In the genomic region with DNA sequence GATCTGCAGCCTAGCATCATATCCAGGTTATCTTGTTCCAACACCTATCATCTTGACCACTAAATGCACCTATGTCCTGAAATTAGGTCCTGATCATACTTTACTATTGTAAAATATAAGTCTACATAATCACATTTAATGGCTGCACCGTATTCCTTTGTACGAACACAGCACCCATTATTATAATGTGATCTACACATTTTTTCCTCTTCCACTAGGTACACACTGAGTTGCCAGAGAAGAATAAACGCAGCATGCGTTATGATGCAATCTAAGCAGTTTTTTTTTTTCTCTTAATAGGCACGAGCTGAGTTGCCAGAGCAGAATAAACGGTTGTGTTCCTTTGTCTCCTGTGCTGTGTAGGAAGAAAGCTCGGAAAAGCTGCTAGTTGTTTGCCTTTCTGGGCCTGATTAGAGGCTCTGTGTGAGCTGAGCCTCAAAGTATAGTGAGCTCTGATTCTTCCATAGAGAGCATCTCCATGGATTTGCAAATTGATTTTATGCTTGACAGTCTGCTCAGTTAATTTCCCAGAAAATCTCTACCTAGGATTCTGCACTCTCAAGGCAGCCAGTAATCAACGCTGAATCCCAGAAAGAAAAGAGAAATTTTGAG, we compare ENCODE assay signal across 15 mouse cellular contexts. TPM values are rescaled to one million over a fixed set of nuclear protein-coding genes. Genes with fewer than 3 reads are reported as not detected.
DNase-seq lines count a peak whose midpoint lies in the region; ATAC-seq and TF ChIP-seq lines count a peak whose summit lies in the region.
"Had no signal": no experiment of that assay in that cellular context is flagged by ENCODE, and none has a peak within 500 bp of the region (broad histone marks: within the 10 kb centered on the region; RNA-seq: fewer than 3 reads in every experiment).

No protein-coding gene starts in this region.

- H3K4me3 ChIP-seq in layer of hippocampus, adult 2 months, result no peak overlapping the region
- H3K4me3 ChIP-seq in forebrain, embryonic 15.5 days, result no peak overlapping the region
- no peak overlapping the region; the same call in 1 of the 2 replicates for H3K4me3 ChIP-seq in midbrain, embryonic 10.5 days
- H3K4me3 ChIP-seq in neural tube, embryonic 15.5 days (replicated peaks), result no peak overlapping the region
- H3K4me3 ChIP-seq: heart, adult 2 months; kidney, embryonic 15.5 days; limb, embryonic 12.5 days; megakaryocyte, embryonic 14.5 days had no signal

- peaks cover 10% of the 10 kb centered on the region; the same call in 1 of the 2 replicates for H3K4me1 ChIP-seq in forebrain, embryonic 15.5 days
- H3K4me1 ChIP-seq in midbrain, embryonic 10.5 days, result peaks cover 16% of the 10 kb centered on the region
- peaks cover 4% of the 10 kb centered on the region for H3K4me1 ChIP-seq in neural tube, embryonic 15.5 days
- H3K4me1 ChIP-seq: kidney, embryonic 15.5 days; limb, embryonic 12.5 days; megakaryocyte, embryonic 14.5 days had no signal

- peak overlapping the region; percentile 15; the same call in 1 of the 2 replicates for H3K4me2 ChIP-seq in forebrain, embryonic 15.5 days (replicated peaks)
- H3K4me2 ChIP-seq in neural tube, embryonic 15.5 days, result no peak overlapping the region
- H3K4me2 ChIP-seq: kidney, embryonic 15.5 days; limb, embryonic 12.5 days had no signal

- H3K27ac ChIP-seq in layer of hippocampus, adult 2 months, result 0 out of 2 replicates have a peak overlapping the region, but pooled peaks have one; percentile 43
- H3K27ac ChIP-seq in forebrain, embryonic 15.5 days (replicated peaks), result peak overlapping the region; percentile 77
- H3K27ac ChIP-seq in midbrain, embryonic 10.5 days (replicated peaks), result peak overlapping the region; percentile 76
- H3K27ac ChIP-seq in neural tube, embryonic 15.5 days (replicated peaks), result peak overlapping the region; percentile 75
- H3K27ac ChIP-seq: heart, adult 2 months; kidney, embryonic 15.5 days; limb, embryonic 12.5 days; stomach, postnatal 0 days had no signal

- H3K9me3 ChIP-seq in forebrain, embryonic 15.5 days, result no peaks in the 10 kb centered on the region
- H3K9me3 ChIP-seq in midbrain, embryonic 10.5 days (replicated peaks), result no peaks in the 10 kb centered on the region
- H3K9me3 ChIP-seq in neural tube, embryonic 15.5 days (replicated peaks), result no peaks in the 10 kb centered on the region
- H3K9me3 ChIP-seq: kidney, embryonic 15.5 days; limb, embryonic 12.5 days; megakaryocyte, embryonic 14.5 days had no signal

- no peak overlapping the region for H3K9ac ChIP-seq in forebrain, embryonic 15.5 days (replicated peaks)
- no peak overlapping the region for H3K9ac ChIP-seq in neural tube, embryonic 15.5 days (replicated peaks)
- H3K9ac ChIP-seq: kidney, embryonic 15.5 days; limb, embryonic 12.5 days; liver, postnatal 0 days had no signal

- peak; percentile 71; the same call in 1 of the 2 replicates for ATAC-seq in forebrain, embryonic 15.5 days (replicated peaks)
- ATAC-seq in neural tube, embryonic 15.5 days (ENCODE audit: low FRiP score), result peak; percentile 84
- ATAC-seq: liver, postnatal 0 days had no signal

- H3K27me3 ChIP-seq in forebrain, embryonic 15.5 days, result no peaks in the 10 kb centered on the region
- H3K27me3 ChIP-seq in midbrain, embryonic 10.5 days (ENCODE audit: low read depth, poor library complexity, severe bottlenecking), result peaks cover 78% of the 10 kb centered on the region
- H3K27me3 ChIP-seq in neural tube, embryonic 15.5 days (replicated peaks), result no peaks in the 10 kb centered on the region

- WGBS in forebrain, embryonic 15.5 days, result 24% methylated on average over 8 of the region's 8 CpGs
- WGBS in midbrain, embryonic 10.5 days, result 42% methylated on average over 8 of the region's 8 CpGs
- 32% methylated on average over 8 of the region's 8 CpGs for WGBS in neural tube, embryonic 15.5 days

- H3K36me3 ChIP-seq in forebrain, embryonic 15.5 days, result no peaks in the 10 kb centered on the region
- no peaks in the 10 kb centered on the region for H3K36me3 ChIP-seq in midbrain, embryonic 10.5 days
- no peaks in the 10 kb centered on the region for H3K36me3 ChIP-seq in neural tube, embryonic 15.5 days
- H3K36me3 ChIP-seq: kidney, embryonic 15.5 days; limb, embryonic 12.5 days had no signal

- no peak for TF ChIP-seq CTCF in layer of hippocampus, adult 2 months (conservative IDR thresholded peaks at IDR 0.05)

- DNase-seq in layer of hippocampus, adult 2 months (ENCODE audit: low spot score in 2 of 2), result no peak
- DNase-seq in layer of hippocampus, postnatal 36 days, result no peak
- DNase-seq in midbrain, embryonic 10.5 days (ENCODE audit: low spot score), result no peak
- no peak for DNase-seq in gastrocnemius, postnatal 10 days
- no peak for DNase-seq in left cerebral cortex, adult 11 months (ENCODE audit: low spot score)
- DNase-seq in spleen, postnatal 36 days (ENCODE audit: low spot score in 2 of 2), result no peak
- DNase-seq: adrenal gland, postnatal 25 days; heart, adult 2 months; liver, postnatal 0 days had no signal

RNA-seq across cellular contexts. Expression of gene Hnrnph2, which starts 19.4 kb away (rescaled TPM):
- total RNA-seq in layer of hippocampus, adult 2 months (2021), result 100 to 1,000 TPM; 152 to 157 TPM
- total RNA-seq in layer of hippocampus, postnatal 36 days (2021), result 100 to 1,000 TPM; 148 to 160 TPM
- polyA plus RNA-seq in forebrain, embryonic 15.5 days (2015; fragmentation: Nextera tagmentation; extraction: Ambion mirVana), result 174 and 177 TPM in 2 replicates
- polyA plus RNA-seq in midbrain, embryonic 10.5 days (2016; fragmentation: Nextera tagmentation; extraction: Ambion mirVana), result 224 and 230 TPM in 2 replicates
- polyA plus RNA-seq in neural tube, embryonic 15.5 days (2015; fragmentation: Nextera tagmentation; extraction: Ambion mirVana), result 134 and 144 TPM in 2 replicates
- 10 to 100 TPM; 59.1 to 65.2 TPM for total RNA-seq in gastrocnemius, postnatal 10 days (2021)

RNA-seq across cellular contexts. Expression of gene Gla, which starts 19.4 kb away (rescaled TPM):
- 10 to 100 TPM in 1 of 2 experiments, 1 to 10 TPM in 1; 7.3 to 10.5 TPM for total RNA-seq in layer of hippocampus, adult 2 months (2021)
- total RNA-seq in layer of hippocampus, postnatal 36 days (2021), result 1 to 10 TPM; 7.4 to 8.9 TPM
- polyA plus RNA-seq in forebrain, embryonic 15.5 days (2015; fragmentation: Nextera tagmentation; extraction: Ambion mirVana), result 2.9 and 3.4 TPM in 2 replicates
- polyA plus RNA-seq in midbrain, embryonic 10.5 days (2016; fragmentation: Nextera tagmentation; extraction: Ambion mirVana), result 7.9 and 9.2 TPM in 2 replicates
- polyA plus RNA-seq in neural tube, embryonic 15.5 days (2015; fragmentation: Nextera tagmentation; extraction: Ambion mirVana), result 4.1 and 7.2 TPM in 2 replicates
- 1 to 10 TPM; 2.0 to 2.5 TPM for total RNA-seq in gastrocnemius, postnatal 10 days (2021)

RNA-seq across cellular contexts. Expression of gene Rpl36a, which starts 34.9 kb away (rescaled TPM):
- 100 to 1,000 TPM; 122 to 137 TPM for total RNA-seq in layer of hippocampus, adult 2 months (2021)
- 100 to 1,000 TPM; 147 TPM for total RNA-seq in layer of hippocampus, postnatal 36 days (2021)
- polyA plus RNA-seq in forebrain, embryonic 15.5 days (2015; fragmentation: Nextera tagmentation; extraction: Ambion mirVana), result 220 and 235 TPM in 2 replicates
- polyA plus RNA-seq in midbrain, embryonic 10.5 days (2016; fragmentation: Nextera tagmentation; extraction: Ambion mirVana), result 260 and 328 TPM in 2 replicates
- 184 and 216 TPM in 2 replicates for polyA plus RNA-seq in neural tube, embryonic 15.5 days (2015; fragmentation: Nextera tagmentation; extraction: Ambion mirVana)
- 100 to 1,000 TPM; 251 to 261 TPM for total RNA-seq in gastrocnemius, postnatal 10 days (2021)

RNA-seq across cellular contexts. Expression of gene Btk, which starts 37.0 kb away (rescaled TPM):
- total RNA-seq in layer of hippocampus, adult 2 months (2021), result 1 to 10 TPM in 1 of 2 experiments, under 1 TPM in 1; 0.66 to 1.2 TPM
- total RNA-seq in layer of hippocampus, postnatal 36 days (2021), result under 1 TPM; 0.63 to 0.65 TPM
- polyA plus RNA-seq in forebrain, embryonic 15.5 days (2015; fragmentation: Nextera tagmentation; extraction: Ambion mirVana), result 0.28 and 0.45 TPM in 2 replicates
- 1.0 and 1.3 TPM in 2 replicates for polyA plus RNA-seq in midbrain, embryonic 10.5 days (2016; fragmentation: Nextera tagmentation; extraction: Ambion mirVana)
- 0.75 and 2.6 TPM in 2 replicates for polyA plus RNA-seq in neural tube, embryonic 15.5 days (2015; fragmentation: Nextera tagmentation; extraction: Ambion mirVana)
- 1 to 10 TPM in 1 of 2 experiments, under 1 TPM in 1; 0.78 to 1.3 TPM for total RNA-seq in gastrocnemius, postnatal 10 days (2021)
